Mouse (Mus musculus): Measurements from ENCODE around the gene Ckmt1. TPM values are rescaled to one million over a fixed set of nuclear protein-coding genes. Genes with fewer than 3 reads are reported as not detected.

The Ckmt1 gene
- 14.6 TPM for polyA plus RNA-seq (2014; fragmentation: Illumina TruSeq; extraction: RNeasy Lipid Tissue Mini Kit (QIAGEN cat#74804); ENCODE audit: low read depth, low replicate concordance)

DNA sequence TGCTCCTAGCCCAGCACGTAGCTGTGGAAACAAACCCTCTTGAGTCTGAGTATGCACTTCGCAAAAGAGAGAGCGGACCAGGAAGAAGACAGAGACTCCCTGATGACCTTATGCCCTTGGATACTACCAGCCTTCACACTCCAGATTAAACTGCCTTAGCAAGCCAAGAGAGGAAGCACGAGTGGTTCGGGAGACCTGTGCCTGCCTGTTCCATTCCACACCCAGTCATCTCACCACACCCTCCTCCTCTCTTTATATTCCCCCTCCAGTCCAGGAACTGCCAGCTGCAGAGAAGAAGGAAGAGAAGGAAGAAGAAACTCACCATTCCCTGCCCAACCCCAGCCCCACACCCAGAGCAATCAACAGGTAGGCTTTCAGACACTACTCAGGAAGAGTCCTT is at the start of gene Ckmt1:
TSS of gene Ckmt1 (plus strand) at position 221 of the 400 bp plus-strand sequence.

DNA sequence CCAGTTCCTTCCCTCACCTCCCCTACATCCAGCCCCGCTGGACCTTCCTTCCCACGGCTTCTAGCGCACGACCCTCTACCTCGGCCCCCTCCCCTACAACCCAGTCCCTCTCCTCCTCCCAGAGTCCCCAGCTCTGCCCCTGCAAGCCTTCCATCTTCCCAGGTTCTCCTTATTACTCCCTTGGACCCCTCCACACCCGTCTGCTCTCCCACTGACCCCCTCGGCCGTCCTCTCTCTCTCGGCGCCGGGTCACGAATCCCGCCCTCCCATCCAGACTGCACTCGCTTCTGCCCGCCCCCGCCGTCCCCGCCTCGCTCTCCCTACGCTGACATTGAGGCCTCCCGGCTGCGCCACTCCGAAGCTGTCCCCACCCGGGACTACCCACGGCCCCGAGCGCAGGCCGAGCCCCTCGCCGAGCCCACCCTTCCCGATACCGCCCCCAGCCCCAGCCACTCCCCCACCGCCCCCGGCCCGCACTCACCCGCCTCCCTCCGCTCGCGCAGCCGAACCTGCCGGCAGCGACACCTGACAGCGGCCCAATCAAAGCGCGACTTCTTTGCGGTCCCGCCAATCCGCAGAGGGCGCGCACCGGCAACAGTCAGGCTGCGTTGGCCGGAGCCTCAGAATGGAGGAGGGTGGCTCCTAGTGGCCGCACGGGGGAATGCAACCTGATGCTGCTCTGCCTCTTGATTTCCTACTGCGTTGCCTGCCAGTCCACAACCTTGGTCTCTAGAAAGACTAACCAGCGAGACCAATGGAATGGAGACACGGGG is 2.5 kb upstream of the Ckmt1 start, which contains the start of gene Ppip5k1:
TSS of gene Ppip5k1 (minus strand) at position 577 of the 773 bp plus-strand sequence.

DNA sequence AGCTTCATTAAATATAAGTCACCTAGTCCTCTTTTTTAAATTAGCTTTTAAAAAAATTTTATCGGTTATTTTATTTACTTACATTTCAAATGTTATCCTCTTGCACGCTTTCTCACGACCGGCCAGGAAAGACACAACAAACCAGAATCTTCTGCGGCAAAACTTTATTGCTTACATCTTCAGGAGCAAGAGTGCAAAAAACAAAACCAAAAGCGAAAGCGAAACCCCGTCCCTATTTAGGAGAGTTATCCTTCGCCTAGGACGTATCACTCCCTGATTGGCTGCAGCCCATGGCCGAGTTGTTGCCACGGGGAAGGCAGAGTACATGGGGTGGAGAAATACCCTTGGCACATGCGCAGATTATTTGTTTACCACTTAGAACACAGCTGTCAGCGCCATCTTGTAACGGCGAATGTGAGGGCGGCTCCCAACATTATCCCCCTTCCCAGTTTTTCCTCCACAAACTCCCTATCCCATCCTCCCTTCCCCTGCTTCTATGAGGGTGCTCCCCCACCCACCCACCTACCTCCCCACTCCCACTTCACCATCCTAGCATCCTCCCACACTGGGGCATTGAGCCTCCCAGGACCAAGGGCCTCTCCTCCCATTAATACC is 29.6 kb downstream of the Ckmt1 start, which contains the start of gene Strc:
TSS of gene Strc (minus strand) at position 208 of the 615 bp plus-strand sequence.

Other genes with a start within 250 kb of the Ckmt1 start
- gene Tgm7, start 247.9 kb upstream of the Ckmt1 start, polyA plus RNA-seq (2014; fragmentation: Illumina TruSeq; extraction: RNeasy Lipid Tissue Mini Kit (QIAGEN cat#74804); ENCODE audit: low read depth, low replicate concordance), result not detected
- gene Adal, start 217.3 kb upstream of the Ckmt1 start, polyA plus RNA-seq (2014; fragmentation: Illumina TruSeq; extraction: RNeasy Lipid Tissue Mini Kit (QIAGEN cat#74804); ENCODE audit: low read depth, low replicate concordance), result 34.4 TPM
- 5.6 TPM for gene Lcmt2, start 217.1 kb upstream of the Ckmt1 start, polyA plus RNA-seq (2014; fragmentation: Illumina TruSeq; extraction: RNeasy Lipid Tissue Mini Kit (QIAGEN cat#74804); ENCODE audit: low read depth, low replicate concordance)
- gene Tubgcp4, start 187.1 kb upstream of the Ckmt1 start, polyA plus RNA-seq (2014; fragmentation: Illumina TruSeq; extraction: RNeasy Lipid Tissue Mini Kit (QIAGEN cat#74804); ENCODE audit: low read depth, low replicate concordance), result 49.1 TPM
- gene Zscan29, start 186.6 kb upstream of the Ckmt1 start, polyA plus RNA-seq (2014; fragmentation: Illumina TruSeq; extraction: RNeasy Lipid Tissue Mini Kit (QIAGEN cat#74804); ENCODE audit: low read depth, low replicate concordance), result 32.5 TPM
- 7.5 TPM for gene Trp53bp1, start 86.3 kb upstream of the Ckmt1 start, polyA plus RNA-seq (2014; fragmentation: Illumina TruSeq; extraction: RNeasy Lipid Tissue Mini Kit (QIAGEN cat#74804); ENCODE audit: low read depth, low replicate concordance)
- 0.08 TPM for gene Map1a, start 68.1 kb upstream of the Ckmt1 start, polyA plus RNA-seq (2014; fragmentation: Illumina TruSeq; extraction: RNeasy Lipid Tissue Mini Kit (QIAGEN cat#74804); ENCODE audit: low read depth, low replicate concordance)
- 14.8 TPM for gene Ppip5k1, start 2.3 kb upstream of the Ckmt1 start, polyA plus RNA-seq (2014; fragmentation: Illumina TruSeq; extraction: RNeasy Lipid Tissue Mini Kit (QIAGEN cat#74804); ENCODE audit: low read depth, low replicate concordance)
- not detected for gene Strc, start 29.5 kb downstream of the Ckmt1 start, polyA plus RNA-seq (2014; fragmentation: Illumina TruSeq; extraction: RNeasy Lipid Tissue Mini Kit (QIAGEN cat#74804); ENCODE audit: low read depth, low replicate concordance)
- 1,198 TPM for gene Pdia3, start 56.1 kb downstream of the Ckmt1 start, polyA plus RNA-seq (2014; fragmentation: Illumina TruSeq; extraction: RNeasy Lipid Tissue Mini Kit (QIAGEN cat#74804); ENCODE audit: low read depth, low replicate concordance)
- gene Catsper2, start 56.1 kb downstream of the Ckmt1 start, polyA plus RNA-seq (2014; fragmentation: Illumina TruSeq; extraction: RNeasy Lipid Tissue Mini Kit (QIAGEN cat#74804); ENCODE audit: low read depth, low replicate concordance), result 1.3 TPM
- gene Ell3, start 86.6 kb downstream of the Ckmt1 start, polyA plus RNA-seq (2014; fragmentation: Illumina TruSeq; extraction: RNeasy Lipid Tissue Mini Kit (QIAGEN cat#74804); ENCODE audit: low read depth, low replicate concordance), result 9.0 TPM
- 91.2 TPM for gene Serf2, start 91.5 kb downstream of the Ckmt1 start, polyA plus RNA-seq (2014; fragmentation: Illumina TruSeq; extraction: RNeasy Lipid Tissue Mini Kit (QIAGEN cat#74804); ENCODE audit: low read depth, low replicate concordance)
- gene Hypk, start 95.6 kb downstream of the Ckmt1 start, polyA plus RNA-seq (2014; fragmentation: Illumina TruSeq; extraction: RNeasy Lipid Tissue Mini Kit (QIAGEN cat#74804); ENCODE audit: low read depth, low replicate concordance), result 37.1 TPM
- gene Serinc4, start 99.1 kb downstream of the Ckmt1 start, polyA plus RNA-seq (2014; fragmentation: Illumina TruSeq; extraction: RNeasy Lipid Tissue Mini Kit (QIAGEN cat#74804); ENCODE audit: low read depth, low replicate concordance), result not detected
- gene Mfap1b, start 116.4 kb downstream of the Ckmt1 start, polyA plus RNA-seq (2014; fragmentation: Illumina TruSeq; extraction: RNeasy Lipid Tissue Mini Kit (QIAGEN cat#74804); ENCODE audit: low read depth, low replicate concordance), result 57.1 TPM
- 58.8 TPM for gene Mfap1a, start 149.0 kb downstream of the Ckmt1 start, polyA plus RNA-seq (2014; fragmentation: Illumina TruSeq; extraction: RNeasy Lipid Tissue Mini Kit (QIAGEN cat#74804); ENCODE audit: low read depth, low replicate concordance)
- 7.2 TPM for gene Wdr76, start 149.0 kb downstream of the Ckmt1 start, polyA plus RNA-seq (2014; fragmentation: Illumina TruSeq; extraction: RNeasy Lipid Tissue Mini Kit (QIAGEN cat#74804); ENCODE audit: low read depth, low replicate concordance)

All from kidney, adult 10 weeks (tissue).